Mouse (Mus musculus): ENCODE measurements around the gene Ppp5c.
"Not testable (repeated sequence)": the region's sequence is repeated elsewhere in the genome, so short reads cannot be mapped to it uniquely, and the experiment has no call there.

The Ppp5c gene

DNA sequence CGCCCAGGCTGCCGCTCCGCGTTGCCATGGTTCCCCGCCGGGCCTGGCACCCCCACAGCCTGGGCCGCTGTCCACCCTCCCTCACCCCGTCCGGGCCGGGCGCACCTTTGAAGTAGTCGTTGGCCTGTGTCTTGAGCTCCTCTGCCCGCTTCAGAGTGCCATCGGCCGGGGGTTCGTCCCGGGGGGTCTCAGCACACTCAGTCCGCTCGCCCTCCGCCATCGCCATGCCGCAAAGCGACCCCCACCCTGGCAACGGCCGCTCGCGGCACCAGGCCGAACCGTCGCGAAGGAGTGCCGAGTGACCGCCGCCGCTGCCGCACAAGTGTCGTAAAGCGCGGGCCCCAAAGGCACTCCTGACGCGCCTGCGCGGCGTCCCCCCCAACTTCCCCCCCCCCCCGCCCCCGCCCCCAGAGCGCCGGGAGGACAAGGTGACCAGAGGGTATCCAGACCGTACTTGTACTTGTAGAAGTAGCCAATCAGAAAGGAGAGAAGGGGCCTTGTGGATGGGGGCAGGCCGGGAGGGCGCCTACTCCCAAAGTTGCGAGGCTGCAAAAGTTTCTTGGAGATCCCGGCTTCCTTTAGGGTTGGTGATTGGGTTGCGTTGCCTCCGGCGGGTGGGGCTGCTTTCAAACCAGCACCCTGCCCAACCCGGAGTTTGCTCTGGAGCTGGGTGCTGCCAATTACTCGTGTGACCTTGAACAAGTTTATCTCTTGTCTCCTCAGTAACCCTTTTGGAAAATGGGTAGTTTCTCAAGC lies at the start of gene Ppp5c:
Gene Ppp5c, minus strand, starts transcription at position 337 of the 756 bp plus-strand sequence.
- peak; percentile 86 for DNase-seq

DNA sequence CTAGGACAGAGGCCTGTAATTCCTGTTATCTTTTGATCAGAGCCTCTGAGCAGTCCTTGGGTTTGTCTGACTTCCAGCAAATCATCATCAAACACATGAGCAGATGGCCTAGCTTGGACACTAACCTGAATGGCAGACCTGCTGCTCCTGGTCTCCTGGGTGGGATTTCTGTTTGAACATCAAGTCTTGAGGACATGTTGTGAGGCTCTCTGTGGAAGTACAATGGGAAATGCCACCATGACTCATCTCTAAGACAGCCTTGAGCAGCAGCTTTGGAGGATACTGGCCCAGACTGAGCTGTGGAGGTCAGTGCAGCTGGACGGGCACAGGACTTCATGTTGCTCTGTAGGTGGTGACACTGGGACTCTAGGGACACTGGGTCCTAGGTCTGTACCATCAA lies 48.8 kb upstream of the Ppp5c start:
- no peak for DNase-seq

DNA sequence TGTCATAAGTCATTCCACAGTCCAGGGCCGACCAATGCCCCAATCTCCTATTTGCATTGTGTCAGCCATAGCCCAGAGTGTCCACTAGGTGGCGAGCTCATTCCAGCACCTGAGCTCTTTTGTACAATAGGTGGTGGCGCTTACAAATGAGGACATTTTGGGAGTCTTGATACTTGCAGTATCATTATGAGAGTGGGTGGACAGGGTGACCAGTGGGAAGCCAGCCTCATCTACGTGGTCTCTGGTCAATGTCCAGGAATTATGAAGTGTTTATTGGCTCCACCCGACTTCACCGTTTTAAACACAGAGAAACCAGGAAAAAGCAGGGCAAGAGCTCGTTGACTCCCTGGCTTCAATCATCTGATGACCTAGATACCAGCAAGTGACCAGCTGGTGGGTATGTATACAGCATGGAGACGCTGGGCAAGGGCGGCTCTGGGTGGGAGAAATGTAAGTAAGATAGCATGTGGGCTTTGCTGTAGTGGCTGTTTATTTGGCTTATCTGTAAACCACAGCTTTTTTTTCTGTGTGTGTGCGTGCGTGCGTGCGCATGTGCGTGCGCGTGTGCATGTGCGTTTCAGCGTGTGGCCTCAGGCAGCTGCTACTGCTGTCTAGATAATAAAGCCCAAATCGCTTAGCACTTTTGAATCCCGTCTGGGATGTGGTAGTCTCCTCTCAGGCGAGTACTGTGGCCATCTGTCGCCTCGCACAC lies 46.3 kb upstream of the Ppp5c start, which contains the start of gene Psg16:
Gene Psg16, plus strand, starts transcription at position 137 of the 712 bp plus-strand sequence.
- DNase-seq: peak; percentile 89

DNA sequence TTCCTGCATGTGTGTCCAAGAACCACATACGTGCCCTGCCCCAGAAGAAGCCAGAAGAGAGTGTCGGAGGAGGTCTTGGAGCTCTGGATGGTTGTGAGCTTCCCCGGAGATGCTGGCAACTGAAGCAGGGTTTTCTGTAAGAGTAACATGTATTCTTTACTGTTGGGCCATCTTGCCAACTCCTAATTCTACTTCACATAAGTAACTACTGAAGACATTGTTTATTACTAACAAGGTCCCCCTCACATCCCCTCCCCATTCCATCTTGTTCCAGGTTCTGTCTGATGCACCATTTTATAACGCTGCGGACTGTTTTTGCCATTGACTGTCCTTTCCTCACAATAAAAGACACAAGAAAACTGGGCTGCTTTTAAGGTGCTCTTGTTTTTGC lies 45.8 kb upstream of the Ppp5c start:
- DNase-seq: no peak

DNA sequence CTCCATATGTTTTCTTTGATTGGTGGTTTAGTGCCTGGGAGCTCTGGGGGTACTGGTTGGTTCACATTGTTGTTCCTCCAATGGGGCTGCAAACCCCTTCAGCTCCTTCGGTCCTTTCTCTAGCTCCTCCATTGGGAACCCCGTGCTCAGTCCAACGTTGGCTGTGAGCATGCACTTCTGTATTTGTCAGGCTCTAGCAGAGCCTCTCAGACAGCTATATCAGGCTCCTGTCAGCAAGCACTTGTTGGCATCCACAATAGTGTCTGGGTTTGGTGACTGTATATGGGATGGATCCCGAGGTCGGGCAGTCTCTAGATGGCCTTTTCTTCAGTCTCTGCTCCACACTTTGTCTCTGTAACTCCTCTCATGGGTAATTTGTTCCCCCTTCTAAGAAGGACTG lies 39.9 kb upstream of the Ppp5c start:
- not testable (repeated sequence) for DNase-seq

DNA sequence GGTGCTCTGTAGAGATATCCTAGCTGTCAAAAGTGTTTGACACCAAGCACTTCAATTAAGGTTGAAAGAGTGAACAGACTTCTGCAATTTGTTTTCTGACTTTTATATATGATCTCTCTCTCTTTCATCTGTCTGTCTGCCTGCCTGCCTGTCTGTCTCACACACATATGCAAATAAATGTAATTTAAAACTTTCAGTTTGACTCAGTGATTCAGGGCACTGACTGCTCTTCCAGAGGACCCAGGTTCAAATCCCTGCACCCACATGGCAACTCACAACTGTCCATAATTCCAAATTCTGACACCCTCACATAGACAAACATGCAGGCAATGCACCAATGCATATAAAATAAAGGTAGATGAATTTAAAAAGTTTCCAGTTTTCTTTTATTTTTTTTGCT lies 39.3 kb upstream of the Ppp5c start:
- no peak for DNase-seq

DNA sequence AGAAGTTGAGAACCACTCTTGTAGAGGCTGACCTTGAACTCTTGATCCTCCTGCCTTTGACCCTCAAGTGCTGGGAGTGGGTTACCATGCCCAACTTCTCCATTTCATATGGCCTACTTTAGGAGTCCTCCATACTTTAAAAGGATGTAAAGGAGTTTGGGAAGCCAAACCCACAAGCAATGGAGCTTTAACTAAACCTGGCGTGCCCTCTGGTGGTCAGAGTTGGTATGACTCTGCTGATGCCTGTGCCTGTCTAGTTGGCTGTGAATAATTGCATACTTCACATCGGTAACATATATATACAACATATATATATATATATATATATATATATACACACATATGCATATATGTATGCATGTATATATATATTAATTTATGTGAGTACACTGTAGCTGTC lies 38.7 kb upstream of the Ppp5c start:
- peak; percentile 90 for DNase-seq

DNA sequence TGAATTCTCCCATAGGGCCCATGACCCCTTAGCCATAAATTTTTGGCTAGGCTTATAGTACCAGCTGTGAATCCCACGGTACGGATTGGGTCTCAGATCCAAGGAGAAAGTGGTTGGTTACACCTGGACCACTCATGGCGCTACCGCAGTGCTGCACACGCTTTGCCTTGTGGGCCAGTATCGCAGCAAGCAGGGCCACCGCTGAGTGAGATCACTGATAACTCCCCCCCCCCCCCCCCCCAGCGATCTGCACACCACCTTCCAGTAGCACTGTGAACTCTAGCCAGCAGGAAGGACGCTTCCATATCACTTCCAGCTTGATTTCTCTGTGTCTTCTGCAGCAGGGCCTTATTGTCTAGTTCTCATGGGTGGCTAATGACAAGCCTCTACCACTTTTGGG lies 37.9 kb upstream of the Ppp5c start:
- DNase-seq: no peak

DNA sequence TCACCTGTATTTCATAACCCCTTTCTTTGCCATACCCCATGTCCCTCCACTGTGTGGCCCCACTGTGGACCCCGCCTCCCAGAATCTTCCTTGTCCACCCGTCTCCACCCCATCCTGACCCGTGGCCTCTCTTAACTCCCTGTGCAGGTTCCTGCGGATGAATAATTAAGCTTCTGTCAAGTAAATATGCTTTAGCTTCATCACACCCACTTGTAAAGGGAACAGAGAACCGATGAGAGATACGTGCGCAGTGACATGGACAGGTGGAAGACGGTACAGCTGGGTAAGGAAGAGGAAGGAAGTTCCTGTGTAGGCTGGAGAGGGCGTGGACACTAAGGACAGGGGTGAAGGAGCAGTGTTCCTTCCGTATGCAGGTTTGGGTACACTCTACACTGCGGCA lies 35.1 kb upstream of the Ppp5c start:
- DNase-seq: no peak

DNA sequence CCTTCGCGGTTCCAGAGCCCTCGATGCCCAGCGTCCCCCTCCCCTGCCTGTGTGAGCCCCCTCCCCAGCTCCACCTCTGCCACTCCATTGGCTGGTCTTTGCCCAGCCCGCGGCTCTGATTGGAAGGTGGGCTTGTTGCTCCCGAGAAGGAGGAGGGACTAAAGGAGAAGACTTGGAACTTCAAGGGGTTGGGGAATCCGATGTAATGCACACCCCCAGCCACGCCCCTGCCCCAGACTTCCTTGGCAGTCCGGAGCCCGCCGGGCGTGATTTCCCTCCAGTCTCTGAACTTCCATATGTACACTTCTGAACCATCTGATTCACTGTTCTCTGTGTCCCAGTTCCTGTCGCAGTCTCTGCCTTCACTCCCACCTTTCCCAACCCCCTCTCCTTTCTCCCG lies 34.7 kb upstream of the Ppp5c start, which contains the start of gene Hif3a:
Gene Hif3a, minus strand, starts transcription at position 39 of the 400 bp plus-strand sequence.
- DNase-seq: no peak

DNA sequence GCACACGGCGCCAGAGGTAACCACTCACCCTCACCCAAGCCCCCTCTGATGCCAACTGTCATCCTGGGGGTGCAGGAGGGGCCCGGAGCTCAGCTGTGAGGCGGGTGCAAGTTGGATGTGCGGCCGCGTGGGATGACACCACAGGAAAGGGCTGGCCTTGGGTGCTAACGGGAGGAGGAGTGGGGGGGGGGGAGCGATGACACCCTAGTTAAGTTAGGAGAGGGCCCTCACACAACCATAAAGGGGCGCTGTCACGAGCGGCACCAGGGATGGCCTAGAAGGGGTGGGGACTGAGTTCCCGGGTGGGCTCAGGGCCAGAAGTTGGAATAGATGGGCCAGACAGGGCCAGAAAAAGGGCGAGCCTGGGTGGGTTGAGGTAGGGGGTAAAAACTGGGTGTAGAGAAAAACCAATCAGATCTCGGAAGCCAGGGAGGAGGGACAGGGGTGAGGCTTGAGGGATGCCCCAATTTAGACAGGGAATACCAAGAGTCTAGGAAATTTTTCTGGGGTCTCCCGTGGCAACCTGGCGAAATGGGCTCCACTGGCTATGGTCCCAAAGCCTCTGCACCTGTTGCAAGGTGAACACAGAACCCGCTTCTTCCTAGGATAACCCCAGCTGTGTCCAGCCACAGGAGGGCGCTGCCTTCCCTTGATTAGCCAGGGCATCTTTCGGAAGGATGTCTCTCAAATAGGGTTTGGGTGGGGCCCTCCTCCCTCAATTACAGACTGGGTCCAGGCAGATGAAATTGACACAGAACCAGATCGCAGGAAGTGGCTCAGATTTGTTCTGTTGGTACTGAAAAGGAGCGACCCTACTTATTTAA lies 33.3 kb upstream of the Ppp5c start:
- DNase-seq: no peak

DNA sequence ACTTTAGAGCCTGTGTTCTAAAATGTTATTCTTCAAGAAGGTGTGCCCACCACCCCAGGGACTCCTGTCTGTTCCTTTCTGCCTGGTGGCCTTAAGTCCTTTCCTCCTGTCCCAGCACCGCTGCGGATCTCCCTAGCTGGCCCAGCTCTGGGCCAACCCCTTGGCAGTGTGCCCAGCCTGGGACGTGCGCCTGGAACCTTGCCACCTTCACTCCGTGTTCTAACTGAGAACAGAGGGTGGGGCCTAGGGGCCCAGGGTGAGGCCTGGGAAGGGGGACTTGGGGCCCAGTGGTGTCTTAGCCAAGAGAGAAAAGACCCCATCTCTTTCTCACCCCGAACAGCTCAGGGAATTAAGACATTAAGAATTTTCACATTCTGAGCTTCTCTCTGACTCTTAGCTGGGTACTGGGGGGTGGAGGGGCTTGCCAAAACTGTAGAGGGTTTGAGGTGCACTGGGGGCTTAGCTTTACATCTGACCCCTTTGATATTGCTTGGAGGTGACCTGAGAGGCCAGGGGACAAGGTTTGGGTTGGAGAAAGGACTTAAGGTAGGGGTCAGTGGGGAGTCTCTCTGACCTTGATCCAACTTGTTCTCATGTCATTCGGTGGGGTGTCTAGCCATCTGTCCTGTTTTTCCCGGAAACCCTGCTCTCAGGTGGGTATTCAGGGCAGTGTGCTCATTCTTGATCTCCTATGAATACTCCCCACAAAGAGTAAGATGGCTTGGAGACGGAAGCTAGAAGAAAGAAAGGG lies 32.5 kb upstream of the Ppp5c start:
- peak; percentile 87 for DNase-seq

DNA sequence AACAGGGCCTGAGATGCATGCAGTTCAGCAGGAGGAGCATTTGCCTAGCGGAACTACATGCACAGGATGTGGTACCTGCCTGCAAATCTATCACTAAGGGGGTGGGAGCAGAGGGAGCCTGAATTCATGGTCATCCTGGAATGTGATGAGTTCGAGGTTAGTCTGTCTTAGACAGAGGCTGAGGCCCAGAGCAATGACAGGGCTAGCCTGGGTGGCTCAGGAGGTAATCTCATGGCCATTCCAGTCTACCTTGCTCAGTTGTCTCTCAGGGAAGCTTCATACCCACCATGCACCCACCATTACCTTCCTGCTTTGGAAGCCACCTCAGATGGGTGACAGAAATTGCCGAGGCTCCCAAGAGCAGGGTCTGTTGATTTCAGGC lies 31.7 kb upstream of the Ppp5c start:
- DNase-seq: no peak

DNA sequence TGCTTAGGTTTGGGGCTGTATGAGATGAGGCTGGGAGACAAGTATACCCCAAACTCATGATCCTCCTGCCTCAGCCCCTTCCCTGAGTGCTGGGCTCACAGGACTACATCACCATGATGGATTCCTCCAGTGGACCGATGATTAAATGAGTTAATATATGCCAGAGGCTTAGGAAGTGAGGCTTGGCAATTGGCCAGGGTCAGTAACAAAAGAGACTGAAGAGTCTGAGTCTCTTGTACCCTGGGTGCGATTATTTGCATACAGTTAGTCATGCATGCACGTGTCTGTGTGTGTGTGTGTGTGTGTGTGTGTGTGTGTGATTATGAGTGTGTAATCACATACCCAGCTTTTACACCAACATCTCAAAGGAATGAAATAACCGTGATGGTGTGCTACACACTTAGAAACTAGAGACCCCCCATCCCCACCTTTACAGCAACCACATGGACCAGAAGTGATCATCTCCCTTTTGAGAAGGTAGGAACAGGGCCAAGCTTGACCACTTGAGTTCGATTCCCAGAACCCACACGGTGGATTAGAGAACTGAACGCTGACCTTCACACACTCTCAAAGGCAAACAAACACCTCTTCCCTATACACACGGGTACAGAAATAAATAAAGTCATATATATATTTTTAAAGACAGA lies 31.2 kb upstream of the Ppp5c start:
- no peak for DNase-seq

DNA sequence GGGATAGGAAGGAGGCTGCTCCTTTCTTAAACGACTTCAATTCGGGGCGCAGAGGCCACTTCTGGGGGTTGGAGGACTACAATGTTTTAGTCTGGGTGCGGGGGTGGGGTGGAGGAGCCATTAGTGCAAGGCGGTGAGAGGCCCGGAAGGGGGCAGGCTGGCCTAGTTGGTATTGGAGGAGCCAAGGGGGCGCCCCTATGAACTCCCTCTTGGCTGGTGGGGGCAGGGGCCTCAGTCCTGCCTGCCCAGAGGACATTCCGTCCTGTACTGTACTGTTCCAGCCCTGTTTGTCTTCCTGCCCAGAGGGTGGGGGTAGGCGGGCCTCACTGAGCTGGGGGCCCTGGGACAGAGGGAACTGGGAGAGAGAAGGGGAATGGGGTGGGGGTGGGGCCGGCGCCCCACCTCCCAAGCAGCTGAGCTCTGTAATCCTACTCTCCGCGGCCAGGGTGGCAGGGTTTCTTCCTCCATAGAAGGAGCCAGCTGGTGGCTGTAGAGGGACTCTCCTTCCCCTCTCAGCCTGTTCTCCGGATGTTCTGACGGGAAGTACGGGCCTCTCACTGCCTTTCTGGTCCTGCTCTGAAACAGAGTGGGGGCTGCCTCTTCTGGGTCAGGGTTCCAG lies 30.5 kb upstream of the Ppp5c start:
- DNase-seq: no peak

DNA sequence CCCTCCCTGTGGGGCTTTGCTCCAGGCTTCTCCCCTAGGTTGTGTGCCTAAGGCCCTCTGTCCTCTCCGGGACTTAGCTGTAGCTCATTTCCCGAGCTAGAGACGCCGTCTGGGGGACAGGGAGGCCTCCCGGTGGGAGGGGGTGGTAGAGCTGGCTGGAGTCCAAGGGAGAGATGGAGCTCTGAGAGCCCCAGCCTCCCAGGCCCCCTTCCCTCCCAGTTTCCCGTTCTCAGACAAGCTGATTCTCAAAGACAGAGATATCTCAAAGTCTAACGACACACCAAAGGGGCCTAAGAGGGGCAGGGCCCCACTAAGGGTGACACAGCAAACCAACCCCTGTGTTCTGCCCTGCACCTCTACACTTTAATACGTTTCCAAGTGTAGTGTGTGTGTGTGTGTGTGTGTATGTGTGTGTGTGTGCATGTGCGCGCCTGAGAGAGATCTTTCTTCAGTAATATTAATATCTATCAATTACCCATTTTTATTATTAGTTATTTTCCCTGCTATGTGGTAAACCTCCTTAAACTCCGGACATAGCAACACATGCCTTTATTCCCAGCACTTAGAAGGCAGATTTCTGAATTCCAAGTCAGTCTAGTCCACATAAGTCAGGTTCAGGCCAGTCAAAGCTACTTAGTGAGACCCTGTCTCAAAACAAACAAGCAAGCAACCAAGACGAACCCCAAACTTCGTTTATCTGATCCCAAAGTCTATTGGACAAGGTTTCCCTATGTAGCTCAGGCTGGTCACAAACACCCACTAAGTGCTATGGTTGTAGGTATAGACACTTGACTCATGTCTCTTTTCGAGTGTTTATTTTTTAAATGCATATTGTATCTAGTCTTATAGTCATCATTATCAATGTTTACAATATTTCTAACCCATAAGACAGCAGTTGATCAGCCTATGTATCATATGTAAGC lies 29.1 kb upstream of the Ppp5c start:
- no peak for DNase-seq

DNA sequence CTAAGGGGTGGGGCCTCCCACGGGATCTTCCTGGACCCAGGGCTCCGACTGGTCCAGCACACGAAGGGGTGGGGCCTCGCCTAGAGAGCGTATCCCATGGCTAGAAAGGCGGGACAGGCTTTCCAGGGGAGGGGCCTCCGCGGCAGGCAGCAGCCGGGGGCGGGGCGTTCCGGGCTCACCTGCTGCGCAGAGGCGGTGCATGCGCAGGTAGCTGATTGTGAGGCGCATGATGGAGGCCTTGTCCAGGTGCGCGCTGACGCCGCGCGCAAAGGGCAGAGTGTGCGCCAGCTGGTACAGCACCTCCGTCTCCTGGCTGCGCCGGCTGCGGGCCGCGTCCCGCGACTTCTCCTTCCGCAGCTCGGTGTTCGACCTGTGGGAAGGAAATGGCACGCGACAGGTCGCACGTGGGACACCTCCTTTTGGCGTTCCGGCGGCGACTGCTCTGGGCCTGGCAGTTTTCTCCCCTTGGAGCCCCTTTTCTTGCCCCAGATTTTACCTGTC lies 28.4 kb upstream of the Ppp5c start:
- peak; percentile 88 for DNase-seq

DNA sequence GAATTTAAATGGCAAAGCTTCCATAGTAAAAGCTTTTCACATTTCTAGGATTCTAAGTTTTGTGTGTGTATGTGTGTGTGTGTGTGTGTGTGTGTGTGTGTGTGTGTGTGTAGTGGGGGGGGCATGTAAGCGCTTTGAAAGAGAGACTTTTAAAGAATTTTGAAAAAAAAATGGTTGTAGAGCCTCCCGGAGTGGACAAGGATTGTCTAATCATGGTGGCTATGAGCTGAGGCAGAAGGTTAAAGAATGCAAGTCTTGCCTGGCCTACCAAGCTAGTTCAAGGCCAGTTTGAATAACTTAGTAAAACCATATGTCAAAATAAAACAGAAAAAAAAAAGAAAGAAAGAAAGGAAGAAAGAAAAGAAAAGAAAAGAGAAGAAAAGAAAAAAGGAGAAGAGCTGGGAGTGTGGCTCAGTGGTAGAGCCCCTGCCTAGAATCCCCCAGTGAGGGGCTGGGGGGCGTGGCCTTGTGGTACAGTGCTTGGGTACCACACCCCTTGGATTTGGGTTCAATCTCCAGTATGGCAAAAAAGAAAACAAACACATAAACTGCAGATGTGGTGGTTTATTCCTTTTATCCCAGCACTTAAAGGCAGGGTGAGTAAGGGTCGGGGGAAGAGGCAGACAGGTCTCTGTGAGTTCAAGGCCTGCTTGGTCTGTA lies 27.7 kb upstream of the Ppp5c start:
- no peak for DNase-seq

DNA sequence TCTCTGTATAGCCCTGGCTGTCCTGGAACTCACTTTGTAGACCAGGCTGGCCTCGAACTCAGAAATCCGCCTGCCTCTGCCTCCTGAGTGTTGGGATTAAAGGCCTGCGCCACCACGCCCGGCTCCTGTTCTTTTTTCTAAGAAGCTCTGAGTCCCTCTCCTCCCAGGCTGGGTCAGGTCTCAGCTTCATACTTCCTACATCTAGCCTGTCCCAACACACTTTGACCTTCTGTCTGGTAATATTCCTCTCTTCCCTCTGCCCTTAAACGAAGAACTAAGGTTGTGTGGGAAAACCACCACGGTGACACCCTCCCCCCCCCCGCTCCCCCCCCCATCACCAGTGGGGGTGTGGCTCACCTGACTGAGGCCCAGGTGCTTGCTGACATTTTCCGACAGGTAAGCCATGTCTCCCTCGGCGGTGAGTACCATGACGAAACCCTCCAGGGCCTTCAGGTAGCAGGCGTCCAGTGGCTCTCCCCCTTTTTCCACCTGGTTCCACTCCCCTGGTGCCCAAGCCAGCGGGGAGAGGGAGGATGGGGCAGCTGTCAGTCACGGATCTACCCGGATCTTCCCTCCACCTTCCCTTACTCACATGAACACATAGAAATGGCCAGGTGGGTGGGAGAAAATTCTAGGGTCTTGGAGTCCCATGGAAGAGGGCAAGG lies 26.7 kb upstream of the Ppp5c start:
- DNase-seq: no peak
